Mouse (Mus musculus): ENCODE data around the gene 2610507B11Rik.

GRCm38 (mm10) chr11:78261380-78262352 lies at the start of gene 2610507B11Rik:
- TF ChIP-seq EP300 (IDR thresholded peaks at IDR 0.05) (no peak), CTCF (IDR thresholded peaks at IDR 0.05) (peak; percentile 26)
